Mouse (Mus musculus) erythroblast, embryonic 14.5 days (primary cell): ENCODE data around the gene Macrod1. TPM values are rescaled to one million over a fixed set of nuclear protein-coding genes. Genes with fewer than 3 reads are reported as not detected.

Experiments used
- H3K27me3 ChIP-seq: 2 replicates; pipeline ENCODE4 v1.6.1; 2012; ENCODE audit warnings: inconsistent platforms; ENCODE audit not compliant: control insufficient read depth
- H3K36me3 ChIP-seq: 2 replicates; pipeline ENCODE4 v1.6.1; 2012; ENCODE audit warnings: mild to moderate bottlenecking, inconsistent platforms; ENCODE audit not compliant: control insufficient read depth
- H3K4me1 ChIP-seq: 2 replicates; pipeline ENCODE4 v1.6.1; 2012; ENCODE audit warnings: inconsistent platforms; ENCODE audit not compliant: control insufficient read depth
- H3K4me3 ChIP-seq: replicated peaks from 2 replicates; pipeline ENCODE3; 2012; ENCODE audit warnings: moderate library complexity, mild to moderate bottlenecking, inconsistent platforms
- H3K9me3 ChIP-seq: 2 replicates; pipeline ENCODE4 v1.6.1; 2012; ENCODE audit warnings: low read length, inconsistent platforms, mixed read lengths; ENCODE audit not compliant: control insufficient read depth
- GATA1 ChIP-seq: IDR thresholded peaks from 2 replicates; pipeline ENCODE4 v1.6.1; 2012; ENCODE audit warnings: low read length, inconsistent platforms, mixed read lengths
- TAL1 ChIP-seq: IDR thresholded peaks from 3 replicates; pipeline ENCODE4 v1.6.1; 2012; ENCODE audit warnings: low read length, inconsistent platforms, mixed read lengths
- polyA plus RNA-seq: library from polyadenylated mRNA; stranded (reverse); fragments of >175 nt; gene quantifications from 2 replicates; pipeline ENCODE4 v1.2.3, GENCODE M21; 2012

Gene Macrod1
- polyA plus RNA-seq, 1 experiment: 2.0 TPM

GRCm38 (mm10) chr19:7091448-7092050, 34.9 kb downstream of the Macrod1 start:
- no peaks in the 10 kb centered on the region for H3K36me3 ChIP-seq
- H3K4me1 ChIP-seq: no peaks in the 10 kb centered on the region
- no peak for TF ChIP-seq GATA1
- TF ChIP-seq TAL1: no peak
- no peak overlapping the region for H3K4me3 ChIP-seq
- no peaks in the 10 kb centered on the region for H3K9me3 ChIP-seq
- H3K27me3 ChIP-seq: peaks cover 53% of the 10 kb centered on the region

- H3K27me3 ChIP-seq: peaks cover 56% of the 10 kb centered on the region
- peaks cover 4% of the 10 kb centered on the region for H3K4me1 ChIP-seq
- no peaks in the 10 kb centered on the region for H3K9me3 ChIP-seq
Measured at GRCm38 (mm10) chr19:7092756-7093155, 36.1 kb downstream of the Macrod1 start.

GRCm38 (mm10) chr19:7099620-7100155, 43.1 kb downstream of the Macrod1 start:
- H3K4me1 ChIP-seq: peaks cover 16% of the 10 kb centered on the region
- no peaks in the 10 kb centered on the region for H3K9me3 ChIP-seq
- no peak overlapping the region for H3K4me3 ChIP-seq
- peaks cover 29% of the 10 kb centered on the region for H3K27me3 ChIP-seq
- TF ChIP-seq GATA1 (no peak), TAL1 (no peak)
- no peaks in the 10 kb centered on the region for H3K36me3 ChIP-seq

More at GRCm38 (mm10) chr19:7092756-7093155, 36.1 kb downstream of the Macrod1 start:
- no peak for TF ChIP-seq GATA1
- TF ChIP-seq TAL1: no peak
- Histone ChIP-seq H3K4me3 (no peak overlapping the region), H3K36me3 (no peaks in the 10 kb centered on the region)

- no peak for TF ChIP-seq TAL1
- TF ChIP-seq GATA1: no peak
- Histone ChIP-seq H3K36me3 (no peaks in the 10 kb centered on the region), H3K9me3 (no peaks in the 10 kb centered on the region), H3K4me3 (no peak overlapping the region), H3K27me3 (peaks cover 10% of the 10 kb centered on the region), H3K4me1 (peaks cover 14% of the 10 kb centered on the region)
Measured at GRCm38 (mm10) chr19:7102039-7102438, 45.4 kb downstream of the Macrod1 start.

GRCm38 (mm10) chr19:7103349-7103992, 46.9 kb downstream of the Macrod1 start:
- no peaks in the 10 kb centered on the region for H3K9me3 ChIP-seq
- TF ChIP-seq GATA1: no peak
- H3K4me3 ChIP-seq: no peak overlapping the region
- no peaks in the 10 kb centered on the region for H3K36me3 ChIP-seq
- H3K4me1 ChIP-seq: peaks cover 12% of the 10 kb centered on the region
- peaks cover 1% of the 10 kb centered on the region; the same call in 1 of the 2 replicates for H3K27me3 ChIP-seq

- H3K4me3 ChIP-seq: no peak overlapping the region
- TF ChIP-seq GATA1 (no peak), TAL1 (no peak)
Measured at GRCm38 (mm10) chr19:7103993-7104401, 47.4 kb downstream of the Macrod1 start.

GRCm38 (mm10) chr19:7105544-7105943, 48.9 kb downstream of the Macrod1 start, which contains the start of gene Flrt1:
Gene Flrt1 (minus strand): TSS chr19:7105729.
- H3K9me3 ChIP-seq: no peaks in the 10 kb centered on the region
- H3K4me3 ChIP-seq: no peak within 1 kb of the TSS
- TF ChIP-seq GATA1: no peak
- no peak for TF ChIP-seq TAL1
- H3K36me3 ChIP-seq: no peaks in the 10 kb centered on the region
- H3K4me1 ChIP-seq: peaks cover 17% of the 10 kb centered on the region
- H3K27me3 ChIP-seq: no peaks in the 10 kb centered on the region

More at GRCm38 (mm10) chr19:7103993-7104401, 47.4 kb downstream of the Macrod1 start:
- H3K27me3 ChIP-seq: no peaks in the 10 kb centered on the region
- peaks cover 12% of the 10 kb centered on the region for H3K4me1 ChIP-seq
- H3K36me3 ChIP-seq: no peaks in the 10 kb centered on the region
- no peaks in the 10 kb centered on the region for H3K9me3 ChIP-seq

- Histone ChIP-seq H3K36me3 (no peaks in the 10 kb centered on the region), H3K9me3 (no peaks in the 10 kb centered on the region), H3K27me3 (no peaks in the 10 kb centered on the region), H3K4me1 (peaks cover 17% of the 10 kb centered on the region), H3K4me3 (no peak overlapping the region)
- TF ChIP-seq GATA1: no peak
- no peak for TF ChIP-seq TAL1
Measured at GRCm38 (mm10) chr19:7106566-7106965, 50.0 kb downstream of the Macrod1 start.

- no peaks in the 10 kb centered on the region for H3K36me3 ChIP-seq
- no peak overlapping the region for H3K4me3 ChIP-seq
- peaks cover 17% of the 10 kb centered on the region for H3K4me1 ChIP-seq
- H3K9me3 ChIP-seq: no peaks in the 10 kb centered on the region
- no peaks in the 10 kb centered on the region for H3K27me3 ChIP-seq
- TF ChIP-seq TAL1: no peak
- no peak for TF ChIP-seq GATA1
Measured at GRCm38 (mm10) chr19:7107174-7107573, 50.6 kb downstream of the Macrod1 start.
